Mouse (Mus musculus): ENCODE measurements around the gene Rbfox3.

- TF ChIP-seq CTCF (IDR thresholded peaks at IDR 0.05; ENCODE audit: extremely low read depth, insufficient read length, insufficient replicate concordance, low read depth, low read length): no peak
- no peak for TF ChIP-seq POLR2A (IDR thresholded peaks at IDR 0.05; ENCODE audit: low read depth, low read length)
Observed at GRCm38 (mm10) chr11:118652401-118653240, 258.8 kb downstream of the Rbfox3 start.

Data from small intestine, adult 2 months (tissue).